Mouse (Mus musculus): ENCODE results near the gene Kif7.

Kif7 gene

GRCm38 (mm10) chr7:79721386-79721977 is 6.0 kb upstream of the Kif7 start:
- peak in 1 of 2 experiments; percentile 23 for DNase-seq

GRCm38 (mm10) chr7:79710831-79711230 is 4.7 kb downstream of the Kif7 start:
- no peak for DNase-seq

GRCm38 (mm10) chr7:79710130-79710607 is 5.4 kb downstream of the Kif7 start:
- no peak for DNase-seq

GRCm38 (mm10) chr7:79705210-79705609 is 10.3 kb downstream of the Kif7 start:
- DNase-seq, result no peak

- DNase-seq, result no peak
These were observed 12.8 kb downstream of the Kif7 start for GRCm38 (mm10) chr7:79702755-79703154.

GRCm38 (mm10) chr7:79696495-79696894 is 19.0 kb downstream of the Kif7 start:
- DNase-seq, result no peak

- no peak for DNase-seq
These were observed 35.3 kb downstream of the Kif7 start for GRCm38 (mm10) chr7:79680231-79680630.

- DNase-seq, result peak in 1 of 2 experiments; percentile 33
These were observed 36.3 kb downstream of the Kif7 start for GRCm38 (mm10) chr7:79679186-79679585.

- DNase-seq, result no peak
These were observed 44.5 kb downstream of the Kif7 start for GRCm38 (mm10) chr7:79670900-79671604.

- DNase-seq, result no peak
These were observed 48.8 kb downstream of the Kif7 start for GRCm38 (mm10) chr7:79666690-79667089.

- no peak for DNase-seq
These were observed 54.1 kb downstream of the Kif7 start for GRCm38 (mm10) chr7:79661253-79661890.

GRCm38 (mm10) chr7:79660291-79661150 is 55.0 kb downstream of the Kif7 start:
- no peak for DNase-seq

GRCm38 (mm10) chr7:79659578-79660290 is 55.8 kb downstream of the Kif7 start, which contains the start of gene Ticrr:
TSS of gene Ticrr (plus strand) at chr7:79660196.
- DNase-seq, result peak; percentile 97

GRCm38 (mm10) chr7:79654586-79654985 is 60.9 kb downstream of the Kif7 start:
- DNase-seq, result no peak

- no peak for DNase-seq
These were observed 61.3 kb downstream of the Kif7 start for GRCm38 (mm10) chr7:79654185-79654584.

- DNase-seq, result peak; percentile 18 to 71
These were observed 66.5 kb downstream of the Kif7 start for GRCm38 (mm10) chr7:79649005-79649404.

Measured in kidney, adult 8-10 months (tissue).